ENCODE assay signal across 9 mouse cellular contexts in the genomic region with DNA sequence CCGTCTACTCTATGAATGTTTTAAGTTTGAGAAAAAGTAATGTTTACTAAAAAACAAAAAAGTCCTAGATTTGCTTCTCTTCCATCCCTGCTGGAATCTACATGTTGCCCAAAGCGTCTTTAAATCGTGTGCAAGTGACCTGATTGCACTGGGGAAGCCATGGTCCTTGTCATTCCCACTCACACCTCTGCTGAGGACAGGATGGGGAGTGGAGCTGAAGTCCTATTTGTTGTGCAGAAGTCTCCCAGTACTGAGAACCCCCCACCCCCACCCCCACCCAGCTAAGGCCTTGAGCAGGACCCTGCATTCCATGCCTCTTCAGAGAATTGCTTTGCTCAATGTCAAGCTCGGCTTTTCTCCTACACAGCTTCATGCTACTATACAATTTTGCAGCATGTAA. TPM values are rescaled to one million over a fixed set of nuclear protein-coding genes. Genes with fewer than 3 reads are reported as not detected.
DNase-seq lines count a peak whose midpoint lies in the region; ATAC-seq and TF ChIP-seq lines count a peak whose summit lies in the region.
"Had no signal": no experiment of that assay in that cellular context is flagged by ENCODE, and none has a peak within 500 bp of the region (broad histone marks: within the 10 kb centered on the region; RNA-seq: fewer than 3 reads in every experiment).

No protein-coding gene starts in this region.

- DNase-seq in hindbrain, embryonic 14.5 days (ENCODE audit: low spot score): no peak
- no peak for DNase-seq in midbrain, embryonic 14.5 days
- no peak for DNase-seq in stomach, postnatal 0 days (ENCODE audit: low spot score)
- no peak for DNase-seq in testis, postnatal 10 days (ENCODE audit: low spot score)
- DNase-seq: cerebellum, adult 11-12 months; thymus, postnatal 4 days had no signal

- no peaks in the 10 kb centered on the region for H3K27me3 ChIP-seq in hindbrain, embryonic 15.5 days
- H3K27me3 ChIP-seq in hindbrain, embryonic 14.5 days (ENCODE audit: control insufficient read depth, insufficient read depth, low read length): 0 out of 2 replicates have a peak, but pooled peaks cover 3% of the 10 kb centered on the region
- no peaks in the 10 kb centered on the region for H3K27me3 ChIP-seq in midbrain, embryonic 15.5 days (replicated peaks)
- no peaks in the 10 kb centered on the region for H3K27me3 ChIP-seq in midbrain, embryonic 14.5 days (ENCODE audit: control insufficient read depth, insufficient read depth, low read length)
- H3K27me3 ChIP-seq in limb, embryonic 12.5 days: peaks cover 3% of the 10 kb centered on the region; the same call in 1 of the 2 replicates
- no peaks in the 10 kb centered on the region for H3K27me3 ChIP-seq in stomach, postnatal 0 days (ENCODE audit: control insufficient read depth, insufficient read depth, low read length)

- WGBS in hindbrain, embryonic 15.5 days: 82% methylated on average over 4 of the region's 4 CpGs
- WGBS in hindbrain, embryonic 14.5 days: 78% methylated on average over 4 of the region's 4 CpGs
- WGBS in midbrain, embryonic 15.5 days: 82% methylated on average over 4 of the region's 4 CpGs
- 76% methylated on average over 4 of the region's 4 CpGs for WGBS in midbrain, embryonic 14.5 days
- WGBS in limb, embryonic 12.5 days: 65% methylated on average over 4 of the region's 4 CpGs
- 84% methylated on average over 4 of the region's 4 CpGs for WGBS in stomach, postnatal 0 days

- no peak overlapping the region for H3K27ac ChIP-seq in hindbrain, embryonic 15.5 days (replicated peaks)
- H3K27ac ChIP-seq in hindbrain, embryonic 14.5 days: no peak overlapping the region
- no peak overlapping the region for H3K27ac ChIP-seq in midbrain, embryonic 15.5 days
- H3K27ac ChIP-seq in midbrain, embryonic 14.5 days (replicated peaks; ENCODE audit: low read depth, low read length): no peak overlapping the region
- H3K27ac ChIP-seq in limb, embryonic 12.5 days: no peak overlapping the region
- no peak overlapping the region for H3K27ac ChIP-seq in stomach, postnatal 0 days (replicated peaks)

- no peak for TF ChIP-seq CTCF in stomach, postnatal 0 days (IDR thresholded peaks at IDR 0.05; ENCODE audit: low read depth)

- H3K36me3 ChIP-seq in hindbrain, embryonic 15.5 days: no peaks in the 10 kb centered on the region
- H3K36me3 ChIP-seq in hindbrain, embryonic 14.5 days (replicated peaks; ENCODE audit: control insufficient read depth, insufficient read depth): no peaks in the 10 kb centered on the region
- H3K36me3 ChIP-seq in midbrain, embryonic 15.5 days (replicated peaks): no peaks in the 10 kb centered on the region
- H3K36me3 ChIP-seq in midbrain, embryonic 14.5 days (ENCODE audit: control insufficient read depth, insufficient read depth, low read length): no peaks in the 10 kb centered on the region
- H3K36me3 ChIP-seq in limb, embryonic 12.5 days: no peaks in the 10 kb centered on the region
- no peaks in the 10 kb centered on the region for H3K36me3 ChIP-seq in stomach, postnatal 0 days (ENCODE audit: control insufficient read depth, insufficient read depth, low read length)

- no peak overlapping the region for H3K9ac ChIP-seq in hindbrain, embryonic 15.5 days
- no peak overlapping the region for H3K9ac ChIP-seq in hindbrain, embryonic 14.5 days
- no peak overlapping the region for H3K9ac ChIP-seq in midbrain, embryonic 15.5 days
- no peak overlapping the region for H3K9ac ChIP-seq in midbrain, embryonic 14.5 days (replicated peaks; ENCODE audit: low read length)
- no peak overlapping the region; the same call in 1 of the 2 replicates for H3K9ac ChIP-seq in limb, embryonic 12.5 days (replicated peaks)
- H3K9ac ChIP-seq in stomach, postnatal 0 days (ENCODE audit: low read length): peak overlapping the region; percentile 31; the same call in 1 of the 2 replicates

- H3K4me2 ChIP-seq in hindbrain, embryonic 15.5 days: peak overlapping the region; percentile 60
- no peak overlapping the region; the same call in 1 of the 2 replicates for H3K4me2 ChIP-seq in hindbrain, embryonic 14.5 days (replicated peaks)
- 0 out of 2 replicates have a peak overlapping the region, but pooled peaks have one; percentile 55 for H3K4me2 ChIP-seq in midbrain, embryonic 15.5 days
- H3K4me2 ChIP-seq in midbrain, embryonic 14.5 days (ENCODE audit: low read length): no peak overlapping the region
- H3K4me2 ChIP-seq in limb, embryonic 12.5 days: peak overlapping the region; percentile 88
- H3K4me2 ChIP-seq in stomach, postnatal 0 days (replicated peaks; ENCODE audit: low read depth): peak overlapping the region; percentile 92

- H3K4me3 ChIP-seq in hindbrain, embryonic 15.5 days: no peak overlapping the region
- H3K4me3 ChIP-seq in hindbrain, embryonic 14.5 days (replicated peaks; ENCODE audit: low read length): no peak overlapping the region
- no peak overlapping the region for H3K4me3 ChIP-seq in midbrain, embryonic 15.5 days
- H3K4me3 ChIP-seq in midbrain, embryonic 14.5 days (replicated peaks; ENCODE audit: low read depth, low read length): no peak overlapping the region
- peak overlapping the region; percentile 51; the same call in 1 of the 2 replicates for H3K4me3 ChIP-seq in limb, embryonic 12.5 days (replicated peaks)
- peak overlapping the region; percentile 61; the same call in 1 of the 2 replicates for H3K4me3 ChIP-seq in stomach, postnatal 0 days (ENCODE audit: low read depth, low read length)

- peaks cover 39% of the 10 kb centered on the region for H3K4me1 ChIP-seq in hindbrain, embryonic 15.5 days (replicated peaks)
- H3K4me1 ChIP-seq in hindbrain, embryonic 14.5 days (replicated peaks; ENCODE audit: control insufficient read depth, insufficient read depth, low read length): peaks cover 20% of the 10 kb centered on the region
- peaks cover 38% of the 10 kb centered on the region for H3K4me1 ChIP-seq in midbrain, embryonic 15.5 days
- H3K4me1 ChIP-seq in midbrain, embryonic 14.5 days (ENCODE audit: control insufficient read depth, insufficient read depth, low read length): peaks cover 26% of the 10 kb centered on the region
- peaks cover 34% of the 10 kb centered on the region for H3K4me1 ChIP-seq in limb, embryonic 12.5 days (replicated peaks)
- H3K4me1 ChIP-seq in stomach, postnatal 0 days (replicated peaks; ENCODE audit: control insufficient read depth, insufficient read depth): no peaks in the 10 kb centered on the region; the same call in 1 of the 2 replicates

- no peak for TF ChIP-seq EP300 in stomach, postnatal 0 days (optimal IDR thresholded peaks at IDR 0.05)

- ATAC-seq in hindbrain, embryonic 15.5 days (ENCODE audit: low FRiP score, low read depth): no peak
- no peak for ATAC-seq in hindbrain, embryonic 14.5 days (ENCODE audit: low FRiP score)
- no peak for ATAC-seq in midbrain, embryonic 15.5 days (replicated peaks)
- ATAC-seq in midbrain, embryonic 14.5 days (ENCODE audit: low FRiP score, low TSS enrichment): no peak
- no peak for ATAC-seq in limb, embryonic 12.5 days (ENCODE audit: insufficient number of reproducible peaks, insufficient read depth, low FRiP score, low TSS enrichment, low read depth)
- ATAC-seq in stomach, postnatal 0 days (ENCODE audit: low FRiP score, low TSS enrichment): no peak

- no peaks in the 10 kb centered on the region for H3K9me3 ChIP-seq in hindbrain, embryonic 15.5 days
- no peaks in the 10 kb centered on the region for H3K9me3 ChIP-seq in hindbrain, embryonic 14.5 days (ENCODE audit: control insufficient read depth, low read length)
- no peaks in the 10 kb centered on the region for H3K9me3 ChIP-seq in midbrain, embryonic 15.5 days
- no peaks in the 10 kb centered on the region for H3K9me3 ChIP-seq in midbrain, embryonic 14.5 days (ENCODE audit: control insufficient read depth, low read length)
- no peaks in the 10 kb centered on the region for H3K9me3 ChIP-seq in limb, embryonic 12.5 days
- H3K9me3 ChIP-seq in stomach, postnatal 0 days (ENCODE audit: control insufficient read depth, low read length): no peaks in the 10 kb centered on the region

RNA-seq across cellular contexts. Expression of gene Ccdc141, which starts 1.2 kb away (rescaled TPM):
- 7.7 and 11.2 TPM in 2 replicates for polyA plus RNA-seq in hindbrain, embryonic 15.5 days (2015; fragmentation: Nextera tagmentation; extraction: Ambion mirVana)
- polyA plus RNA-seq in hindbrain, embryonic 14.5 days (2014; fragmentation: Nextera tagmentation; extraction: Ambion mirVana): 8.6 and 10.7 TPM in 2 replicates
- polyA plus RNA-seq in midbrain, embryonic 15.5 days (2015; fragmentation: Nextera tagmentation; extraction: Ambion mirVana): 7.3 and 8.4 TPM in 2 replicates
- polyA plus RNA-seq in midbrain, embryonic 14.5 days (2014; fragmentation: Nextera tagmentation; extraction: Ambion mirVana): 4.9 and 6.9 TPM in 2 replicates
- polyA plus RNA-seq in limb, embryonic 12.5 days (2016; fragmentation: Nextera tagmentation; extraction: Ambion mirVana): 12.3 and 13.8 TPM in 2 replicates
- polyA plus RNA-seq in stomach, postnatal 0 days (2015; fragmentation: Nextera tagmentation; extraction: Ambion mirVana): 5.6 and 6.7 TPM in 2 replicates

Comparison
In these comparisons a context has a peak if more than half of its experiments do, and no peak if none do; other contexts are left out.
1. H3K4me2 ChIP-seq: peak in hindbrain, embryonic 15.5 days (single experiment), midbrain, embryonic 15.5 days (single experiment), limb, embryonic 12.5 days (single experiment) and stomach, postnatal 0 days (single experiment); none in hindbrain, embryonic 14.5 days (single experiment) and midbrain, embryonic 14.5 days (single experiment).
2. H3K4me3 ChIP-seq: peak in limb, embryonic 12.5 days (single experiment) and stomach, postnatal 0 days (single experiment); none in hindbrain, embryonic 15.5 days (single experiment), hindbrain, embryonic 14.5 days (single experiment), midbrain, embryonic 15.5 days (single experiment) and midbrain, embryonic 14.5 days (single experiment).